Mouse (Mus musculus): ENCODE measurements around the gene Atp6v0e. TPM values are rescaled to one million over a fixed set of nuclear protein-coding genes. Genes with fewer than 3 reads are reported as not detected.

Atp6v0e gene
- polyA plus RNA-seq, 1 experiment from 2014 or later: 112 TPM

Other genes with a start within 250 kb of the Atp6v0e start
- gene Neurl1b, start 248.4 kb upstream of the Atp6v0e start, polyA plus RNA-seq (2016; fragmentation: Nextera tagmentation; extraction: Ambion mirVana): 0.50 and 0.58 TPM in 2 replicates
- gene Ergic1, start 101.7 kb upstream of the Atp6v0e start, polyA plus RNA-seq (2016; fragmentation: Nextera tagmentation; extraction: Ambion mirVana): 85.1 and 86.8 TPM in 2 replicates
- gene Dusp1, start 101.1 kb upstream of the Atp6v0e start, polyA plus RNA-seq (2016; fragmentation: Nextera tagmentation; extraction: Ambion mirVana): 33.6 and 36.8 TPM in 2 replicates
- 5.0 and 7.9 TPM in 2 replicates for gene Crebrf, start 52.4 kb downstream of the Atp6v0e start, polyA plus RNA-seq (2016; fragmentation: Nextera tagmentation; extraction: Ambion mirVana)
- gene Bnip1, start 117.8 kb downstream of the Atp6v0e start, polyA plus RNA-seq (2016; fragmentation: Nextera tagmentation; extraction: Ambion mirVana): 48.5 and 49.4 TPM in 2 replicates
- 0.22 TPM in 1 of 2 replicates, not detected in the other for gene Nkx2-5, start 181.8 kb downstream of the Atp6v0e start, polyA plus RNA-seq (2016; fragmentation: Nextera tagmentation; extraction: Ambion mirVana)

Data from neural tube, embryonic 12.5 days (tissue).